Mouse (Mus musculus): Measurements from ENCODE around the gene Amdhd1. TPM values are rescaled to one million over a fixed set of nuclear protein-coding genes. Genes with fewer than 3 reads are reported as not detected.

The Amdhd1 gene
- 0.25 and 0.30 TPM in 2 replicates for polyA plus RNA-seq (2012; rRNA removed)

GRCm38 (mm10) chr10:93539775-93540430 is at the start of gene Amdhd1:
Amdhd1 (minus strand) TSS chr10:93540033.
- H3K4me3 ChIP-seq (ENCODE audit: insufficient read depth, low read length): no peak within 1 kb of the TSS
- no peak within 1 kb of the TSS for H3K27ac ChIP-seq (ENCODE audit: insufficient read depth, low read length)
- peak; percentile 43 for TF ChIP-seq CTCF (IDR thresholded peaks at IDR 0.05; ENCODE audit: extremely low read depth, insufficient read depth, low read length)
- no peak for TF ChIP-seq POLR2A (IDR thresholded peaks at IDR 0.05; ENCODE audit: extremely low read depth, insufficient read depth, low read length)
- no peaks in the 10 kb centered on the region for H3K4me1 ChIP-seq (ENCODE audit: control insufficient read depth, insufficient read depth, low read length)

GRCm38 (mm10) chr10:93589281-93589848 is 49.5 kb upstream of the Amdhd1 start, which contains the start of gene Snrpf:
Snrpf (minus strand) TSS chr10:93589706.
- H3K4me1 ChIP-seq (ENCODE audit: control insufficient read depth, insufficient read depth, low read length): peaks cover 2% of the 10 kb centered on the region
- no peak for TF ChIP-seq CTCF (IDR thresholded peaks at IDR 0.05; ENCODE audit: extremely low read depth, insufficient read depth, low read length)
- TF ChIP-seq POLR2A (IDR thresholded peaks at IDR 0.05; ENCODE audit: extremely low read depth, insufficient read depth, low read length): peak; percentile 54; the same call in 1 of the 2 replicates
- H3K4me3 ChIP-seq (ENCODE audit: insufficient read depth, low read length): peak within 1 kb of the TSS; percentile 32
- H3K27ac ChIP-seq (ENCODE audit: insufficient read depth, low read length): no peak within 1 kb of the TSS

- H3K4me1 ChIP-seq (ENCODE audit: control insufficient read depth, insufficient read depth, low read length): peaks cover 2% of the 10 kb centered on the region
- H3K4me3 ChIP-seq (ENCODE audit: insufficient read depth, low read length): peak overlapping the region; percentile 32
- TF ChIP-seq CTCF (IDR thresholded peaks at IDR 0.05; ENCODE audit: extremely low read depth, insufficient read depth, low read length): no peak
- TF ChIP-seq POLR2A (IDR thresholded peaks at IDR 0.05; ENCODE audit: extremely low read depth, insufficient read depth, low read length): no peak
- no peak overlapping the region for H3K27ac ChIP-seq (ENCODE audit: insufficient read depth, low read length)
Measured at GRCm38 (mm10) chr10:93588796-93589195, 49.0 kb upstream of the Amdhd1 start.

GRCm38 (mm10) chr10:93577271-93577886 is 37.5 kb upstream of the Amdhd1 start:
- Histone ChIP-seq H3K4me3 (ENCODE audit: insufficient read depth, low read length) (no peak overlapping the region), H3K4me1 (ENCODE audit: control insufficient read depth, insufficient read depth, low read length) (no peaks in the 10 kb centered on the region)
- TF ChIP-seq POLR2A (IDR thresholded peaks at IDR 0.05; ENCODE audit: extremely low read depth, insufficient read depth, low read length) (no peak), CTCF (IDR thresholded peaks at IDR 0.05; ENCODE audit: extremely low read depth, insufficient read depth, low read length) (peak; percentile 73)

GRCm38 (mm10) chr10:93575960-93576359 is 36.1 kb upstream of the Amdhd1 start:
- Histone ChIP-seq H3K4me1 (ENCODE audit: control insufficient read depth, insufficient read depth, low read length) (no peaks in the 10 kb centered on the region), H3K4me3 (ENCODE audit: insufficient read depth, low read length) (no peak overlapping the region), H3K27ac (ENCODE audit: insufficient read depth, low read length) (no peak overlapping the region)
- TF ChIP-seq POLR2A (IDR thresholded peaks at IDR 0.05; ENCODE audit: extremely low read depth, insufficient read depth, low read length): no peak
- no peak for TF ChIP-seq CTCF (IDR thresholded peaks at IDR 0.05; ENCODE audit: extremely low read depth, insufficient read depth, low read length)

More at GRCm38 (mm10) chr10:93577271-93577886, 37.5 kb upstream of the Amdhd1 start:
- no peak overlapping the region for H3K27ac ChIP-seq (ENCODE audit: insufficient read depth, low read length)

- H3K27ac ChIP-seq (ENCODE audit: insufficient read depth, low read length): no peak overlapping the region
- H3K4me3 ChIP-seq (ENCODE audit: insufficient read depth, low read length): no peak overlapping the region
- no peak for TF ChIP-seq POLR2A (IDR thresholded peaks at IDR 0.05; ENCODE audit: extremely low read depth, insufficient read depth, low read length)
- no peak for TF ChIP-seq CTCF (IDR thresholded peaks at IDR 0.05; ENCODE audit: extremely low read depth, insufficient read depth, low read length)
- no peaks in the 10 kb centered on the region for H3K4me1 ChIP-seq (ENCODE audit: control insufficient read depth, insufficient read depth, low read length)
Measured at GRCm38 (mm10) chr10:93574966-93575365, 35.1 kb upstream of the Amdhd1 start.

- TF ChIP-seq POLR2A (IDR thresholded peaks at IDR 0.05; ENCODE audit: extremely low read depth, insufficient read depth, low read length) (no peak), CTCF (IDR thresholded peaks at IDR 0.05; ENCODE audit: extremely low read depth, insufficient read depth, low read length) (no peak)
- H3K27ac ChIP-seq (ENCODE audit: insufficient read depth, low read length): no peak overlapping the region
- no peak overlapping the region for H3K4me3 ChIP-seq (ENCODE audit: insufficient read depth, low read length)
- no peaks in the 10 kb centered on the region for H3K4me1 ChIP-seq (ENCODE audit: control insufficient read depth, insufficient read depth, low read length)
Measured at GRCm38 (mm10) chr10:93572209-93572608, 32.4 kb upstream of the Amdhd1 start.

GRCm38 (mm10) chr10:93568671-93569070 is 28.8 kb upstream of the Amdhd1 start:
- TF ChIP-seq CTCF (IDR thresholded peaks at IDR 0.05; ENCODE audit: extremely low read depth, insufficient read depth, low read length) (no peak), POLR2A (IDR thresholded peaks at IDR 0.05; ENCODE audit: extremely low read depth, insufficient read depth, low read length) (no peak)
- no peaks in the 10 kb centered on the region for H3K4me1 ChIP-seq (ENCODE audit: control insufficient read depth, insufficient read depth, low read length)
- no peak overlapping the region for H3K4me3 ChIP-seq (ENCODE audit: insufficient read depth, low read length)
- H3K27ac ChIP-seq (ENCODE audit: insufficient read depth, low read length): no peak overlapping the region

GRCm38 (mm10) chr10:93567841-93568566 is 28.2 kb upstream of the Amdhd1 start:
- TF ChIP-seq CTCF (IDR thresholded peaks at IDR 0.05; ENCODE audit: extremely low read depth, insufficient read depth, low read length) (no peak), POLR2A (IDR thresholded peaks at IDR 0.05; ENCODE audit: extremely low read depth, insufficient read depth, low read length) (no peak)
- no peak overlapping the region for H3K4me3 ChIP-seq (ENCODE audit: insufficient read depth, low read length)
- H3K27ac ChIP-seq (ENCODE audit: insufficient read depth, low read length): no peak overlapping the region
- no peaks in the 10 kb centered on the region for H3K4me1 ChIP-seq (ENCODE audit: control insufficient read depth, insufficient read depth, low read length)

All from cortical plate, adult 2 months (tissue).